Mouse (Mus musculus) lung, postnatal 36 days (tissue): ENCODE data around the gene 3110082I17Rik.

Experiments used
- DNase-seq: peaks from one replicate; pipeline ENCODE4 v3.0.0; 2022; ENCODE audit warnings: mixed read lengths

The 3110082I17Rik gene

DNA sequence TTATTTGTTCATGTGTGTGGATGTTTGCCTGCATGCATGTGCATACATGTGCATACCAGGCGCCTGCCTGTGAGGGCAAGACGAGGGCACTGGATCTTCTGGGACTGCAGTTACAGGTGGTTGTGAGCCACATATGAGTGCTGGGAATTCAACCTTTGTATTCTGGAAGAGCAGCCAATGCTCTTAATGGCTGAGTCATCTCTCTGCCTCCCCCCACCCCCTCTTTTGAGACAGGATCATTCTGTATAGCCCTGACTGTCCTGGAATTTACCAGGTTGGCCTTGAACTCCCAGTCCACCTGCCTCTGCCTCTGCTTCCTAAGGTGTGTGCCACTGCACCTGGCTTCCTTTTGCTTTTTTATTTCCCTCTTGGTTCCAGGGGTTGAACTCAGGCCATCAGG is 85.5 kb downstream of the 3110082I17Rik start:
- no peak for DNase-seq

DNA sequence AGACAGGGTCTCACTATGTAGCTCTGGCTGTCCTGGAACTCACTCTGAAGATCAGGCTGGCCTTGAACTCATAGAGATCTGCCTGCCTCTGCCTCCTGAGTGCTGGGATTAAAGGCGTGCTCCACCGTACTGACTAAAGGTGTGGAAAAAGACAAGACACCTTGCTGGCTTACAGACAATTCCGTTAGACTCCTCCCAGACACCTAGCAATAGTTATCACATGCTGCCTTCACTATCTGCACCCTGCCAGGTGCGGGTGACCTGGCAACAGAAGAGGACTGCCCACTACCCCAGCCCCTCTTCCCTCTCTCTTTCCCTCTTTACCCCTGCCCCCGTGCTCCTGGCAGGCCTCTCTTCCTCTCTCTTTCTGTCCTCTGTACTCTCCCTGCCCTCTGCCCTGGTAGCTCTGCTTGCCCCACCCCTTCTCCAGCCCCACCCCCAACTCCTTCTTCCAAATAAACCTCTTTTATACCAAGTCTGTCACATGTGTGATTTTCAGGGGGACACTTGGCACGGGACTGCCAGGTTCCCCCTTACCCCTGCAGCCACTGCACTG is 86.4 kb downstream of the 3110082I17Rik start:
- DNase-seq, result no peak

DNA sequence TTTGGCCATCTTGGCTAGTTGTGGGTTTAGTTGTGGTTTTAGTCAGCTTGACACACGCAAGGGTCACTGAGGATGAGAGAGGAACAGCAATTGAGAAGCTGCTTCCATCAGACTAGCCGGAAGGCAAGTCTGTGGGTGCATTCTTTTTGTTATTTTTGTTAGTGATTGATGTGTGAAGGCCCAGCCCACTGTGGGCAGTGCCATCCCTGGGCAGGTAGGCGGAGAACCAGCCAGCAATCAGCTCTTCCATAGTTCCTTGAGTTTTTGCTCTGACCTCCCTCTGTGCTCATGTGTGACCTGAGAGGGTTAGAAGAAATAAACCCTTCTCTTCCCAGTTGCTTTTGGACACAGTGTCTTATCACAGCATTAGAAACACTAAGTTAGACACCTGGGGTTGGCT is 87.2 kb downstream of the 3110082I17Rik start:
- no peak for DNase-seq

DNA sequence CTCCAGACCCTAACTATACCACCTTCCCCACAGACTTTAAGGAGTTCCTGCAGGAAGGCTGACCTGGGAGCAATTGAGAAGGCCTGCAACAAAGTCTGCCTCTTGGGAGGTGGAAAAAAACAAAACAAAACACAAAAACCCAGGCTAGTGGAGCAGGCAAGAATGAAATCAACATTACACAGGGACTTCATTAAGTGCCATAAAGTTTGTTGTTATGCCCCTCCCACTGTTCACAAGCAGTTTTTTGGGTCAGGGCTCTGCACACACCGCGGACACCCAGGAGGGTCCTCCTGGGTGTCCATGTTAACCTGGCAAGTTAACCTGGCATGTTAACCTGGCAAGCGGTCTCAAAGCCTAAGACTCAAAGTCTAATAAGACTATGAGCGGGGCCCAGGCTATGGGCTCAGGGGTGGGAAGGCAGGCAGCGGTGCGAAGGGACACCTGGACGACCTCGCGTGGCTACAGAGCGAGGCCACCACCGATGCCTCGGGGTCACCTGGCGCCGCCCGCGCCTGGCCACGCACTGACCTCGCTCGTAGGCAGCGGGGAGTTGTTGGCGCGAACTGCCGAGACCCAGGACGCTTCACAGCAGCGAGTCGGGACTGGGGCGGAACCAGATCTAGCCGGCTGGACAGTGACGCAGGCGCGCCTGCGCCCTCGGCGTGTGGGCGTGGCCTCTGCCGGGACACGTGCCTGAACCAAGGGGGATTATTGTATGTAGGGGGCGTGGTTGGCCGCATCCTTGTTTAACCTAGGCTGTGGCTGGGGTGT is 88.5 kb downstream of the 3110082I17Rik start:
- DNase-seq, result peak; percentile 97

DNA sequence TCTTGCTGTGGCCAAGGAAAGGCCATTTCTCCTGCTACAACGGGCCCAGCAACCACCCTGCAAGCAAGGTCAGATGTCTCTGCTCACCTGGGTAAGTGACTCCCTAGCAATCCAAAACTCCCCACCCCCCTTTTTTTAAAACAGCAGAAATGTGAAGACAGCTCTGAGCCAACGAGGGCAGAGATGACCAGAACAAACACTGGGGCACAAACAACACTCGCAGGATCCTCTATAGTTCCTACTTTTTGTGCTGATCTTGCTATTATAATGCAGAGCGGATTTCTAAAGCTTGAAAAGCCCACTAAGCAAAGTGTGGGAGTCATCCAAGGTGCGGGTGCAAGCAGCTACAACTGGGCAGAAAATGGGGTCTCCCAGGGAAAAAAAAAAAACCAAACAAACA is 89.2 kb downstream of the 3110082I17Rik start:
- no peak for DNase-seq

DNA sequence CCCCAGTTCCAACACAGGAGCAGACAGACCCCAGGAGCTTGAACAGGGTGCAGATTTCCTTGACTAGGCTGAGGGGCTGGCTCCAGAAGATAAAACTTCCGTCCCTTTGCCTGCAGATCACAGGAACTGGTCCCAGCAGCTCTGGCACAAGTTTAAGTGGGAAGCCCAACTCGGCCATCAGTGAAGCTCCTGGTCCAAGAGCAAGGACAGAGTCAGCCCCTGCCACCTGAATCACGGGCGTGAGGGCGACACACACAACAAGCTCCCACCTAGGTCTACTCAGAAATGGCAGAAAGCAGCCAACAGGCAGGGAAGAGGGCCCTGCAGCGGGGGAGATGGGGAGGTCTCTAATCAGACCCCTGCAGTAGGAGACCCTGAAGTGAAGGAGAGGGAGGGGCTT is 90.0 kb downstream of the 3110082I17Rik start:
- DNase-seq, result no peak

DNA sequence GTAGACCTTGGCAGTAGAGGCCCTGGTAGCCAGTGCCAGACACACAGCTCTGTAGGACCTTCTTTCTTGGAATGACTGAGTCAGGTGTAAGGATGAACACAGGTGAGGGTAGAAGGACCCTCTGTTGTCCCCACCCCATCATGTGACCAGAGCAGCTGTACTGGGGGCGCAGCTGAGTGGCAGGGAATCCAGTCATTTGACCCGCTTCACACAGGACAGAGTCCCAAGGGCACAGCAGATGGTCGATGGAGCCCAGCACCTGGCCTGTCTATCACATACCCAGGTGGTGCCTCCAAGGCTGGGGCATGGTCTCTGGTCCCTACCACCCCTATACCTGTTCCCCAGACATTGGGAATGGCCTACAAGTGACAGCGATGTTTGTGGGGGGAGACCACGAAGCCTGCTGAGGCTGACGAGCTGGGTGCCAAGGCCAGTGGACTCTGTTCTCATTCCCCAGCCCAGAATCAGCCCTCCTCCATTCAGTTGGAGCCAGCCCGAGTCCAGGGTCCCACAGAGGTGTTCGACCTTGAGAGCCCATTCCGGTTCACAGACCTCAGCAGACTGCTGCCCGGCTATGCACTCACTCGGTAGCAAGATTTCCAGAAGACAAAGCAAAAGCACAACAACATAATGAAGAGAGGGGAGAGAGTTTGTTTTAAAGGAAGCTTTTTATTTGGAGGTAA is 91.5 kb downstream of the 3110082I17Rik start:
- no peak for DNase-seq

DNA sequence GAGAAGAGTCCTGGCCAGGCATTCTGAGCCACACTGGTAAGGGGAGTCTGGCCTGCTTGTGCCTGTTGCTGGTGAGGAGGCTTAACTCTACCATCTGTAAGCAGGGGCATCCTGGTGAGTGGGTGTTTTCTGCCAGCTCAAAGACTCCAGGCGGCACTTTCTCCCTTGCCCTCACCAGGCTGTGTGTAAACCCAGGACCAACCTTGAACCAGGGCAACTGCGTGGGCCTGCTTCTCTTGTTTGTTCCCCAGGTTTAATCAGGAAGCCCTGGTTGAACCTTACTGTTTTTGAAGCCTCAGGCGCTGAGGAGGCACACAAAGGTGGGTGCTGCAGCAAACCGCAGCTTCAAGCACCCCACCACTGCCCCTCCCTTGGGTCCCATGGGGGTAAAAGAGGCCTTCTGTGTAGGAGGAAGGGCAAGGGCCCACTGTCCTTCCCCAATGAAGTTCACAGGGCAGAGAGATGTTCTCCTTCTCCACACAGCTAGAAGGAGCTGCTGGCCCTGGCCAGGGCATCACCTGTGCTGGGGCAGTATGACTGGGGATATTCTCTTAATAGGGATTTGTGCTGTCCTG is 92.4 kb downstream of the 3110082I17Rik start:
- DNase-seq, result no peak

DNA sequence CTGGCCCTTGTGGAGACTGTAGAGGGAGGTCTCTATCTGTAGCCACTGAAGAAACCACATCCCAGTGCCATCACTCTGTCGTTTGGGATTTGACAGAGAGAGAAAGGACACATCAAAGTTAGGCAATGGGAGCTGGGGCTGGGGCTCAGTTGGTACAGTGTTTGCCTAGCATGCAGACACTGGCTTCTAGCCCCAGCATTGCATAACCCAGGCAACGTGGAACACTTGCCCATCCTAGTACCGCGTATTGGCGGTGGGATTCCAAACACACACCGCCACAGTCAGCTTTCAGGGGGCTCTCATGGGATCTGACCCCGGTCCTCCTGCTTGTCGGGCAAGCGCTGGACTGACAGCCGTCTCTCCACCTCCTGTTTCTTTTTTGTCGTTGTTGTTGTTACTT is 93.8 kb downstream of the 3110082I17Rik start:
- peak; percentile 70 for DNase-seq

DNA sequence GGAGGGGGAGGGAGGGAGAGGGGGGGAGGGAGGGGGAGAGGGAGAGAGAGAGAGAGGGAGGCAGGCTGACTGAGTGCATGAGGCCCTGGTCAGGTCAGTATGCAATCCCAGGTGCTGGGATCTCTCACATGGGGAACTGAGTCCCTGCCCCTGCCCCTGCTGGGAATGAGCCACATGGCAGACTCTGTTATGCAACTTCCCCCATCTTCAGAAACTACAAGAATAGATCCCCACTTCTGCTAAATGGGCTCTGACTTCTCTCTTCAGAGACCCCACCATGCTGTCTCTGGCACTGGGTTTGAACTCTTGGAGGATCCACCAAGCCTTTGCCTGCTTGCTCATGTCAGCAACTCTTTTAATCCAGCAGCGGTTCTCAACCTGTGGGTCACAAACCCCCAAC is 94.5 kb downstream of the 3110082I17Rik start:
- peak; percentile 65 for DNase-seq

DNA sequence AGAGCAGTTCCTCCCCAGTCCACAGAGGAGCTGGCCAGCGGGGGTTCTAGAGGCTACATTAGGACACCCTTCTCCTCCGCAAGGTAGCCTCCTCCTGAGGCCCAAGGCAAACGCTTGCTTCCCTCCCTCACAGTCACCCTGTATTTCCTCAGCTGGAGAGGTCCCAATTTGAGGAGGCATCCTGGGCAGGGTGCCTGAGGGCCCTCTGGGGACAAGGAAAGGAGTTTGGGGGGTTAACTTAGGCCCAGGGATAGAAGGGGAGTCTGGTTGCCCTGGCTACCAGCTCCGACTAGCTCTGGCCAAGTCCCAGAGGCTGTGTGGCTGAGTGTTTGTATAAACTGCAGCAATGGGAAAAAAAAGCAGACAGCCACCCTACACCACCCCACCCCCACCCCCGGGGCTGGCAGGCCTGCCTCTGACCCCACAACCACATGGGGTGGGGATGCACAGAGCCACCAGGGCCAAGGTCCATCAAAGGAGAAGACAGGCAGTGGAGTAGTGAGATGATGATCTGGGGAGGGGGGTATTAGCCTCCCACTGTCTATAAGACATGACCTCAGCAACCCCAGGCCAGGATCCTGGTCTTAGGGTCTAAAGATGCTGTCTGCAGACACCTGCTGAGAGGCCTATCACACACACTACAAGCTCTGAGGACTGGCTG is 95.3 kb downstream of the 3110082I17Rik start:
- DNase-seq, result peak; percentile 75

DNA sequence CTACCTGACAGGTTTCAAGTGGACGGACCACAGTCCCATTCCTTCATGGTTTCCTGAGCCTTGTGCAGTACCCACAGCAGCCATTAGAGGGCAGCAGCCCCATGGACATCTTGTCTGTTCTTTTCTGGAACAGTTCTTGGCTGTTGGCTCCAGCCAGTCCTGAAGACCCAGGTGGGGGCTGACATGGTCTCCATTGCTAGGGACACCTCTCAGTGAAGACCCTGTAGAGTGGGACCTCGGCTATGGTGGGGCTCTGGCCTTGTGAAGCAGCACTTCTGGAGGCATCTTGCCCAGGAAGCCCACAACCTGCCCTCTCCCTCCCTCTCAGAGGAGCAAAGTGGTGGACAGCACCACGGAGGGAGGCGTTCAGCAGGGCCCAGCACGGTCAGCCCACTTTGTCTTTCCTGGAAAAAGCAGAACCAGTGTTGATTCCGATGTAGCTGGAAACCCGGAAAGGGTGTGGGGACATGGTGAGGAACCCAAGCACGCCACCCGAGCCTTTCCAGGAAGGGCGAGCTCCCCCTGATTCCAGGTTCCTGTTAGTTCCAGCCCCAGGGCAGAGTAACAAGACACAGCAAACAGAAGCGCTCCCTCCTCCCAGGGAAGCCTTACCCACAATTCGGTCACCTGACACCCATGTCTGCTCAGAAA is 95.9 kb downstream of the 3110082I17Rik start:
- DNase-seq, result peak; percentile 98

DNA sequence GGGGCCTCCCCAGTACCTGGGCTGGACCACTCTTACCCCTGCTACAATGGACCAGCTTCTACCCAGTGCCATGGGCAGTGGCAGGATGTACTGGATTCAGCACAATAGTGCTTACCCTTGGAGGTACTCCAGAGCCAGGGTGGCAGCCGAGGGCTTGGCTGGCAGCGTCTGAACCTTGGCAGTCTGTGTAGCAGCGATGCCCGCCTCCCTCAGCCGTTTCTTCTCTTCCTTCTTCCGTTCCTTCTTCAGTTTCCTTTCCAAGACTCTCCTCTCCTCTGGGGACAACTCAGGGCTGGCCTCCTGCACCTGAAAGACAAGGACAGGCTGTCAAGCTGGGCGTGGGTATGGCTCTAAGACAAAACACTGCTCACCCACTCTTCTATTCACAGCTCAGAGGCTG is 96.5 kb downstream of the 3110082I17Rik start:
- peak; percentile 63 for DNase-seq

DNA sequence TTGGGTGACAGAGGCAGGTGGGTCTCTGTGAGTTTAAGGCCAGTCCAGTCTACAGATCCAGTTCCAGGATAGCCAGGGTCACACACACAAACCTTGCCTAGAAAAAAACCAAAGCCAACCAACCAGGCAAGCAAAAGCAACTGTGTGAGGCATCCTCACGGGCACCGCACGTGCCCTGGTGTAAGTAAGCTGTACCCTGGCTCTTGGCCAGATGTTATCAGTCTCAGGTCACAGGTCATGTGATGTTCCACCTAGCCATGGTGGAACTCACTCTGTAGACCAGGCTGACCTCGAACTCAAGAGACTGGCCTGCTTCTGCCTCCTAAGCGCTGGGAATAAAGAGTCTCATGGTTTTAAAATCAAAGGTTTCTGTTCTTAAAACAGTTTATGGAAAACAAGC is 101.1 kb downstream of the 3110082I17Rik start:
- no peak for DNase-seq

DNA sequence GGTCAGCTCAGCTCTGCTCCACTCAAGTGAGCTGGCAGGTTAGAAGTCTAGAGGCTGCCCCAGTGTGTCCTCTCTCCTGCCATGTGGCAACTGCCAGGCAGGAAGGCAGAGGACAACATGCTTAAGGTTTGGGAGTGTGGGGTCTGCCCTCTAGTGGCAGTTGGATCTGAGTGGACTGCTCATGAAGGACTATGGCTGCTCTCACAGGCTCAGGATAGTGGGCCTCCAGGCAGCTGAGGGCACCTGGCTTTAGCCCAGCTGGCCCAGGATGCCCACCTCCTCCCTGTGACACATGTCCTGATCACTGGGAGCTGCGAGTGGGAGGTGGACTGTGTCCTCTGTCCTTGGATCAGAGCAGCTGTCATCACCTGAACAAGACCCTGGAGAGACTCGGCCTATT is 101.7 kb downstream of the 3110082I17Rik start:
- DNase-seq, result peak; percentile 75

DNA sequence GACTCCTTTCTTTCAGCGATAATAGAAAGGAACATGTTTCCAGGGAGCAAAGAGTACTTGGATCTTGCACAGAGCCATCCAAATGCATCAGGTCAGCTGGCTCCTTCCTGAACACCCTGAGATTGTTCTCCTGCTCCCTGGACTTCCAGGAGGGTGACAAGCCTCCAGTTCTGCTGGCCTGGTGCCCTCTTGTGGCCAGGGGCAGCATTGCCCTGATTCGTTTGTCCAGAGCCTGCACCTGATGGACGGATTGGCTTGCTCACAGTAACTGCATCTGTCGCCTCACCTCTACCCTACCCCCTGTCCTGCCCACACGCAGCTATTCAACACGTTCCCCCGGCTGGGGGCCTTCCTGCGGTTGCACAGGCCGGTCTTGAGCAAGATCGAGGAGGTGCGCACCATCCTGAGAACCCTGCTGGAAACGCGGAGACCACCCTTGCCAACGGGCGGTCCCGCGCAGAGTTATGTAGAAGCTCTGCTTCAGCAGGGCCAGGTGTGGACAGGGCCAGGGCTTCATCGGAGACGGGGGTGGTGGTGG is 105.0 kb downstream of the 3110082I17Rik start:
- DNase-seq, result peak; percentile 91

DNA sequence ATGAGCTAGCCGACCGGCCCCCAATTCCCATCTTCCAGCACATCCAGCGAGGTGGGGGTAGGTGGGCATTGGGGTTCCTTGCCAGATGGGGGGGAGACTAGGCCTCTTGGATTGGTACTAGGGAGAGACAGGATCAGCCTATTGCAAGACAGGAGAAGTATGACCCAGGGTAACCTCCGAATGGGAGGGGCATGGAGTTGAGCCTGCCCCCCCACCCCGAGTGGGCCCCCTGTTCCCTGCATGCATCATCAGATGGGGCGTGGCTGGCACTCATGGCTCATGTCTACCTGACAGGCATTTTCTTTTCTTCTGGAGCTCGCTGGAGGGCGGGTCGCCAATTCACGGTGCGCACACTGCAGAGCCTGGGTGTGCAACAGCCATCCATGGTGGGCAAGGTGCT is 106.4 kb downstream of the 3110082I17Rik start:
- no peak for DNase-seq

DNA sequence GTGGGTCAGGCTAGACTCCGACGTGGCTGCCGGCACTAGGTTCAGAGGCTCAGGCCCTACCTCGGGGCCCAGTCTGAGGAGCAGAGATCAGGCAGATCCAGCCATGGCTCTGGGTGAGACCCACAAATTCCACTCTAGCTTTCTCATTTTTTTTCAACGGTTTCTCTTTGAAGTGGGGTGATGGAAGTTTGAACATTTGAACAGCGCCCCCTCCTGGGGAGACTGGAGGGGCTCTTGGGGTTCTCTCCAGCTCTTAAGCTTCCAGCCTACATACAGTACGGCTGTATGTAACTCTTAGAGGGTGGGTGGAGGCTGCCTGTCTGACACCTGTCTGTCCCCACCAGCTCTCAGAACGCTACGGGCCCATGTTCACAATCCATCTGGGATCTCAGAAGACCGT is 106.8 kb downstream of the 3110082I17Rik start:
- peak; percentile 43 for DNase-seq

DNA sequence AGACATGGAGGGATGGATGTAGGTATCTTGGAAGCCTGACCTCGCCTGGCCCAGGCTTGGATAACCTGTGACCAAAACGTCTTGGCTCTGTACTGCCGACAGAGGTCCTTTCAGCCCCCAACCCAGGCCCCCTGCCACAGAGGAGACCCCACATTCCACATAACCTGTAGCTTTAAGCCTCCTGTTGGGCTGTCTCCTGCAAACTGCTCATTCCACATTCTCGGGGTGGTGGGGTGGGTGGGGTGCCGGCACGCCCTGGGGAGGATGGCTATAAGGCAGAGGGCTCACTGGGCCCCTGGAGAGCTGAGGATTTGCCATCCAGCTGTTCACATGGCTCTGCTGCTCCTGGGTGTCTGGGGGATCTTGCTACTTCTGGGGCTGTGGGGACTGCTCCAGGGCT is 108.0 kb downstream of the 3110082I17Rik start, which contains the start of gene Cyp2w1:
Gene Cyp2w1 (plus strand): TSS at position 301 of the 400 bp plus-strand sequence.
- DNase-seq, result no peak

DNA sequence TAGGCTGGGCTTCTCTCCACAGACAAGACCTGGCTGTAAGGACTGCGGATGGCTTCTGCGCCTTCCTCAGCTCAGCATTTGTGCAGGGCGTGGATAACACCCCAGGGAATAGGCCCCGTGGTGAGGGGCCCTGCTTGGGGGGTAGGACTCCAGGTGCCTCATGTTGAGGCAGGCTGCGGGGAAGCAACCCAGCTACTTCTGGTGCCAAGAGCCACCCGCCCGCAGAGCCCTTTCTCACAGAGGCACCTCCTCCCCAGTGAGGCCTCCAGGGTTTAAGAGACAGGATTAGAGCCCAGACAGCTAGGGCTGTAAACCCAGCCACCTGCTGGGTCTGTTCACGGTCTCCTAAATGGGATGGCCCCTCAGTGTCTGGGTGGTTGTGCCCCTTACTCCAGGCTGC is 108.7 kb downstream of the 3110082I17Rik start:
- DNase-seq, result no peak

DNA sequence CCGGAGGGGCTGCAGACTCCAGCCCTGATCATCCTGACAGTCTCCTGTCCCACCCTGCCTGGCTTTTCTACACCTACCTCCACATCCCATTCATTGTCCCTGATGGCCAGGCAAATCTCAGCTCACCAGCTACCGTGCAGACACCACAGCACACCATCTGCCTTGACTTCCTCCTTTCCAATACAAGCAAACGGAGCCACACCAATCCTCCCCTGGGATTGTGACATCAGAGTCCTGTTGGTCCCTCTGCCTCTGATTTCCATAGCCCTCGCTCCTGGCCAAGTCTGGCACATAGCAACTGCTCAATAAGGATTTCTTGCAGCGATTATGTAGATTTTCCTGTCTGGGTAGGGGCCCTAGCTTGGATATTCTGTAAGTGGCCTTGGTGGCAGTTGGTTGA is 109.2 kb downstream of the 3110082I17Rik start, which contains the start of gene Cox19:
Gene Cox19 (minus strand): TSS at position 285 of the 400 bp plus-strand sequence.
- no peak for DNase-seq

DNA sequence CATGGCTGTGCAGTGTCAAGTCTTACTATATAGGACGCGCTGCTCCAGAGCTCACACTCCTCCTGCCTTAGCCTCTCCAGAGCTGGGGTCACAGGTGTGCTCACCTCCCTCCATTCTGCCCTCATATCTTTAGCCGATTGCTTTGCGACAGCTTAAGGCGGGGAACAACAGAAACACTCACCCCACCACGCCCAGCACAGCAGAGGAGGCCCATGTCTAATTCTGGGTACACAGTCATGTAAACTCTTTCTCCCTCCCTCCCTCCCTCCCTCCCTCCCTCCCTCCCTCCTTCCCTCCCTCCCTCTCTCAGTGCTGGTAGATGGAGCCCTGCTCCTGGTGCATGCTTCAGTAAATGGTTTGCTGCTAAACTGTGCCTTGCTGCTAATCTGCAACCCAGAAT is 110.6 kb downstream of the 3110082I17Rik start:
- no peak for DNase-seq
